Mouse (Mus musculus) cerebellum, adult 11 months (tissue): ENCODE measurements around the gene Cpn2.
A peak's percentile ranks its signal among the peaks of the same experiment; 100 is the strongest.

ENCODE experiments used
- DNase-seq: peaks from one replicate; pipeline ENCODE4 v3.0.0; 2022

Gene Cpn2

GRCm38 (mm10) chr16:30235577-30235976 lies 31.7 kb downstream of the Cpn2 start:
- peak; percentile 5 for DNase-seq

GRCm38 (mm10) chr16:30234636-30235546 lies 32.4 kb downstream of the Cpn2 start:
- peak; percentile 3 for DNase-seq

GRCm38 (mm10) chr16:30234077-30234476 lies 33.2 kb downstream of the Cpn2 start:
- DNase-seq: no peak

DNA sequence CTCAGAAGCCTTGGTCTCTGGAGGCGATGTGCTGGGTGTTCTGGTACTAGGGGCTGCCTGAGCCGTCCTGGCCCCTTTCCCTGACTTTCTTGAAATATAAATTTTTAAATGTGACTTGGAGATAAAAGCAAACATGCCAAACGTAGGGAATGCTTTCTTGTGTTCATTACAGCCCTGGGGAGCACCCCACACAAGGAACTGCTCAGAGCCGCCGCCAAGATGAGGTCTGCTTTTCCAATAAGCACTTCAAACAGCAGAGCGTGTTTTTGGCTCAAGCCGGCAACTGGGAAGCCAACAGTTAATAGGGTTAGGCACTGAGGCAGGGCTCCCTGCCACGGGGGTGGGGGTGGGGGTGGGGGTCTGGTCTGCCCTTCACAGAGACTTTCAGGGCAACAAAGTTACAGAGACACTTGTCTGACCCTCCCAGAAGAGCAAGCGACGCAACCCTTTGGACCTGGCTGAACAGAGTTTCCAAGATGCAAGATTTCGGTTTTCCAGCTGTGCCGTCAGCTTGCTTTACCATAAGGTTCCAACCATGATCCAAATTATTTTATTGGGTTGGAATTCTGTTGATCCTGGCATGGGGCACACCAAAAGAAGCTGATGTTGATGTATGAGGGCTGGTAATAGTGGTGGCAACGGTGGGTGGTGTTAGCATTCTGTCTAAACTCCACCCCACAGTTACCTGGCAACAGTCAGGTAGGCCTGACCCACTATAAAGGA lies 35.3 kb downstream of the Cpn2 start:
- no peak for DNase-seq

DNA sequence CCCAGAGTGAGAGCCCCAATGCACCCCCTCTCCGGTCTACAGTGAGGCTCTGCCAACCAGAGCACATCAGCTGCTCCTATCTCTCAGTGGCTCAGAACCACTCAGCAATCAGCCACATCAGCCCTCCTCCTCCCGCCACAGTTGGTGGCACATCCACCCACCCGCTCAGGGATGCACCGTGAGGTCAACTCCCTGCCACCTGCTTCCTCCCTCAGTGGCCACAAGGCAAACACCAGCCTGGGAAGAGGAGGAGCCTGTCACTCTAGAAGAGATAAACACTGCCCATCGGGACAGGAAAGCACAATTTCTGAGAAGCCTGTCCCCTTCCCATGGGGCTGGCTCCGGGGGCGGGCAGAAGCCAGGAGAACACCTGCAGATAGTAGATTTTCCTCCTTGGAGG lies 39.9 kb downstream of the Cpn2 start:
- DNase-seq: no peak

DNA sequence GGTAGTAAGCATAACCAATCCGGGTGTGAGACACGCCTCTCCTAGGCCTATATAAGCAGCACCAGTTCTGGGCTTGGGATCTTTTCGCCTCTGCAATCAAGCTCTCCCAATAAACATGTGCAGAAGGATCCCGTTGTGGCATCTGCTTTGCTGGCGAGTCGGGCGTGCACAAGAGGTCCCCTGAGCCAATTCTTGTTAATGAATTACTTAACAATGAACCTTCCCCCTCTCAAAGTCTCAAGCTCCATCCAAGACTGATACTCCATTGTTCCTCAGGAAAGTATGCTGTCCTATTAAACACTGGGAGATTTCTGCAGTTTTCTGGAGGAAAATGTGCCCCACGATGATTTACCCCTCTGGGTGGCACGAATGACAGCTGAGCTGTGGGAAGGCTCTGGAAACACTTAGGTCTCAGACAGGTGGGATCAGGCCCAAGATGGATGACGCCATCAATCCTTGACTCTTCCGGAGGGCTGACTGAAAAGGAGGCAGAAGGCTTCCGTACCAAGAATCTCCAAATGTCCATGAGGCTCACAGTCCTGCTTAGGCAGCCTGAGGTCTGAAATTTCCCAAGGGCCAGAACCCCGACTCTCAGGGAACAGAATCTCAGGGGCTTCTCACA lies 46.0 kb downstream of the Cpn2 start:
- no peak for DNase-seq

GRCm38 (mm10) chr16:30215811-30216210 lies 51.5 kb downstream of the Cpn2 start:
- no peak for DNase-seq

DNA sequence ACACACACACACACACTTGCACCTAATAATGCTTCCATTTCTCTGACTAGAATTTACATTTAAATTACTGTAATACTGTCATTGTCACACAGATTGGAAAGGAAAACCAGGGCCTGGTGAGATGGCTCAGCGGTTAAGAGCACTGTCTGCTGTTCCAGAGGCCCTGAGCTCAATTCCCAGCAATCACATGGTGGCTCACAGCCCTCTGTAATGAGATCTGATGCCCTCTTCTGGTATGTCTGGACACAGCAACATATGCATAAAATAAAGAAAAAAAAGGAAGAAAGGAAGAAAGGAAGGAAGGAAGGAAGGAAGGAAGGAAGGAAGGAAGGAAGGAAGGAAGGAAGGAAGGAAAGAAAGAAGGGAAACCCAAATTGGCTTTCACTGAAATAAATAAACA lies 53.7 kb downstream of the Cpn2 start:
- DNase-seq: no peak

GRCm38 (mm10) chr16:30212035-30212434 lies 55.3 kb downstream of the Cpn2 start:
- DNase-seq: no peak

DNA sequence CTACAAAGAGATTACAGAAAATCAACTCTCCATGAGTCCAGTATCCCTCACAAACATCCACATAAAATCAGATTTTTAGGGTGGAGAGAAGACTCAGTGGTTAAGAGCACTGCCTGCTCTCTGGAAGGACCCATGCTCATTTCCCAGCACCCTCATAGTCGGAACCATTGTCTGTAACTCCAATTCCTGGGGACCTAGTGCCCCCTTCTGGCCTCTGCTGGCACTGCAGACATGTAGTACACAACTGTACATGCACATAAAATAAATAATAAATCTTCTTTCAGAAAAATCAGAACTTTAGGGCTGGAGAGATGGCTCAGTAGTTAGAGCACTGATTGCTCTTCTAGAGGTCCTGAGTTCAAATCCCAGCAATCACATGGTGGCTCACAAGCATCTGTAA lies 58.0 kb downstream of the Cpn2 start:
- DNase-seq: no peak

GRCm38 (mm10) chr16:30207991-30208390 lies 59.3 kb downstream of the Cpn2 start:
- DNase-seq: no peak

- no peak for DNase-seq
Observed at GRCm38 (mm10) chr16:30207111-30207828, 60.0 kb downstream of the Cpn2 start.
